Mouse (Mus musculus) kidney, embryonic 14.5 days (tissue): ENCODE data around the gene Nav2. TPM values are rescaled to one million over a fixed set of nuclear protein-coding genes. Genes with fewer than 3 reads are reported as not detected.

ENCODE experiments used
- ATAC-seq: fragments of 200-750 bp; cut with Nextera tagmentation; 2 replicates; pipeline ENCODE4 v1.8.0; 2017; ENCODE audit warnings: moderate number of reproducible peaks, mild to moderate bottlenecking, moderate TSS enrichment, moderate library complexity; ENCODE audit not compliant: low FRiP score, low TSS enrichment
- H3K27ac ChIP-seq: fragments of 300-500 bp; sonication (generic); 2 replicates; pipeline ENCODE4 v1.5.1; 2014; ENCODE audit warnings: low read depth, mild to moderate bottlenecking, low read length, moderate library complexity, mixed read lengths
- H3K27me3 ChIP-seq: fragments of 300-500 bp; sonication (generic); 2 replicates; pipeline ENCODE4 v1.6.1; 2014; ENCODE audit warnings: mild to moderate bottlenecking, low read length; ENCODE audit not compliant: control insufficient read depth, insufficient read depth
- H3K36me3 ChIP-seq: fragments of 300-500 bp; sonication (generic); 2 replicates; pipeline ENCODE4 v1.6.1; 2014; ENCODE audit warnings: low read length, mixed read lengths; ENCODE audit not compliant: control insufficient read depth, insufficient read depth
- H3K4me1 ChIP-seq: fragments of 300-500 bp; sonication (generic); 2 replicates; pipeline ENCODE4 v1.6.1; 2014; ENCODE audit warnings: low read length, mixed read lengths; ENCODE audit not compliant: control insufficient read depth, insufficient read depth
- H3K4me2 ChIP-seq: fragments of 300-500 bp; sonication (generic); replicated peaks from 2 replicates; pipeline ENCODE4 v1.6.1; 2014; ENCODE audit warnings: low read depth, mild to moderate bottlenecking, low read length
- H3K4me3 ChIP-seq: fragments of 300-500 bp; sonication (generic); 2 replicates; pipeline ENCODE4 v1.5.1; 2014; ENCODE audit warnings: mild to moderate bottlenecking, low read length
- H3K9ac ChIP-seq: fragments of 300-500 bp; sonication (generic); 2 replicates; pipeline ENCODE4 v1.6.1; 2014; ENCODE audit warnings: low read depth, mild to moderate bottlenecking, low read length, moderate library complexity
- H3K9me3 ChIP-seq: fragments of 300-500 bp; sonication (generic); 2 replicates; pipeline ENCODE4 v1.6.1; 2016; ENCODE audit warnings: low read length; ENCODE audit not compliant: control insufficient read depth
- WGBS: fragments of 180-500 bp; shearing (Covaris S2); extraction: QIAGEN DNeasy Blood & Tissue Kit; methylation state at CpG from one replicate; pipeline ENCODE4 v1.1.7; 2014; 5-methylcytosine and 5-hydroxymethylcytosine counted together
- polyA plus RNA-seq: library from polyadenylated mRNA; unstranded; fragments of >200 nt; fragmentation: Nextera tagmentation; extraction: Ambion mirVana; gene quantifications from 2 replicates; pipeline ENCODE4 v1.2.1, GENCODE M21; 2014

Nav2 gene
- polyA plus RNA-seq, 1 experiment from 2014 or later: 49.2 TPM

GRCm38 (mm10) chr7:49635074-49635621, 726.6 kb downstream of the Nav2 start:
- H3K4me3 ChIP-seq: 0 out of 2 replicates have a peak overlapping the region, but pooled peaks have one; percentile 0

GRCm38 (mm10) chr7:49635971-49636370, 727.5 kb downstream of the Nav2 start:
- H3K9me3 ChIP-seq: no peaks in the 10 kb centered on the region
- 1% methylated on average over 22 of the region's 22 CpGs for WGBS
- H3K27ac ChIP-seq: no peak overlapping the region
- no peaks in the 10 kb centered on the region for H3K36me3 ChIP-seq
- ATAC-seq: no peak
- H3K4me1 ChIP-seq: peaks cover 5% of the 10 kb centered on the region; the same call in 1 of the 2 replicates
- H3K9ac ChIP-seq: no peak overlapping the region
- H3K4me2 ChIP-seq: no peak overlapping the region
- H3K27me3 ChIP-seq: peaks cover 98% of the 10 kb centered on the region
- no peak overlapping the region for H3K4me3 ChIP-seq

More at GRCm38 (mm10) chr7:49635074-49635621, 726.6 kb downstream of the Nav2 start:
- peaks cover 5% of the 10 kb centered on the region; the same call in 1 of the 2 replicates for H3K4me1 ChIP-seq
- H3K9ac ChIP-seq: no peak overlapping the region
- peaks cover 97% of the 10 kb centered on the region for H3K27me3 ChIP-seq
- no peaks in the 10 kb centered on the region for H3K9me3 ChIP-seq
- under 1% methylated on average over 35 of the region's 35 CpGs for WGBS
- H3K4me2 ChIP-seq: no peak overlapping the region
- ATAC-seq: no peak
- H3K27ac ChIP-seq: no peak overlapping the region
- no peaks in the 10 kb centered on the region for H3K36me3 ChIP-seq

GRCm38 (mm10) chr7:49636491-49637115, 728.1 kb downstream of the Nav2 start, which contains the start of gene Dbx1:
Gene Dbx1 (minus strand): TSS chr7:49636849.
- no peak; the same call in 1 of the 2 replicates for ATAC-seq
- H3K4me2 ChIP-seq: no peak within 1 kb of the TSS

GRCm38 (mm10) chr7:49637281-49637680, 728.8 kb downstream of the Nav2 start:
- ATAC-seq: no peak
- no peak overlapping the region for H3K4me3 ChIP-seq
- H3K27me3 ChIP-seq: peaks cover 96% of the 10 kb centered on the region
- H3K36me3 ChIP-seq: no peaks in the 10 kb centered on the region
- no peak overlapping the region for H3K27ac ChIP-seq
- H3K4me2 ChIP-seq: no peak overlapping the region
- no peaks in the 10 kb centered on the region for H3K9me3 ChIP-seq
- WGBS: 1% methylated on average over 9 of the region's 9 CpGs
- peaks cover 5% of the 10 kb centered on the region; the same call in 1 of the 2 replicates for H3K4me1 ChIP-seq
- no peak overlapping the region for H3K9ac ChIP-seq

More at GRCm38 (mm10) chr7:49636491-49637115, 728.1 kb downstream of the Nav2 start, which contains the start of gene Dbx1:
- WGBS: under 1% methylated on average over 32 of the region's 33 CpGs
- Histone ChIP-seq H3K27ac (no peak within 1 kb of the TSS), H3K36me3 (no peaks in the 10 kb centered on the region), H3K27me3 (peaks cover 96% of the 10 kb centered on the region), H3K4me1 (peaks cover 5% of the 10 kb centered on the region; the same call in 1 of the 2 replicates), H3K9ac (no peak within 1 kb of the TSS), H3K4me3 (no peak within 1 kb of the TSS), H3K9me3 (no peaks in the 10 kb centered on the region)

DNA sequence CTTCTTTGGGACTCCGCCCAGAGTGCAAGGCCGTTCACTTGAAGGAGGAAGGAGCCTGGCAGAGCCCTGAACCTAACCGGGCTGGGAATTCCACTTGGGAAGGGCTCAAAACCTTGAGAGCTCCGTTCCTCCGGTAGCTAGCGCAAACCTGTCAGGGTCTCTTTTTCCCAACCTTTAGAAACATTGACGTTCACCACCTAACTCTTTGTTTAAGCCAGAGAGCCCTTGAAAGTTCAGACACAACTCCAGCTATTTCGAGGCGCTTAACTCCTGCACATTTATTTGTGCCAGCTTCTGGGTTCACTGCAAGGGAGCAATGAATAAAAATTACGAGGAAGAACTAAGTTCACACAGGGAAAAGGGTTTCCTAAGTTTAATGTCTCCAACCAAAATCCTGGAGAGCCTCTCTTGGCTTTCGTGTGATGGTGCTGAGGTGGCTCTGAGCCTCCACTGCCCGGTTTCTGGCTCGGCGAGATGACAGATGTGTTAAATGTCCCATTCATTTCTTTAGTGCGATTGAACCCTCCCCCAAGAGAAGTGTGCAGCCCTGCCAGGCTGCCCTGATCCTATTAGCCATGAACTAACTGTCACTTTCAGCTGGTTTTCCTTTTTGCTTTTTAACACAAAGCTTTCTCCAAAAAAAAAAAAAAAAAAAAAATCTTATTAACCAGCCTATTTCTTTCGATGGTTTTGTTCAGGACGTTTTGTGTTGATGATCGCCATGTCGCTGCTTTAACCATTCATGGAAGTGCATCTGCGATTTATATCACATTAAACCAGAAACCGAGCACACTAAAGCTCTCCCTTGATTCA, 729.5 kb downstream of the Nav2 start:
- H3K4me2 ChIP-seq: no peak overlapping the region
- WGBS: under 1% methylated on average over 21 of the region's 21 CpGs
- H3K4me1 ChIP-seq: peaks cover 5% of the 10 kb centered on the region; the same call in 1 of the 2 replicates
- H3K36me3 ChIP-seq: no peaks in the 10 kb centered on the region
- H3K4me3 ChIP-seq: no peak overlapping the region
- no peak for ATAC-seq
- H3K9ac ChIP-seq: no peak overlapping the region
- H3K27ac ChIP-seq: no peak overlapping the region
- no peaks in the 10 kb centered on the region for H3K9me3 ChIP-seq
- peaks cover 91% of the 10 kb centered on the region for H3K27me3 ChIP-seq

DNA sequence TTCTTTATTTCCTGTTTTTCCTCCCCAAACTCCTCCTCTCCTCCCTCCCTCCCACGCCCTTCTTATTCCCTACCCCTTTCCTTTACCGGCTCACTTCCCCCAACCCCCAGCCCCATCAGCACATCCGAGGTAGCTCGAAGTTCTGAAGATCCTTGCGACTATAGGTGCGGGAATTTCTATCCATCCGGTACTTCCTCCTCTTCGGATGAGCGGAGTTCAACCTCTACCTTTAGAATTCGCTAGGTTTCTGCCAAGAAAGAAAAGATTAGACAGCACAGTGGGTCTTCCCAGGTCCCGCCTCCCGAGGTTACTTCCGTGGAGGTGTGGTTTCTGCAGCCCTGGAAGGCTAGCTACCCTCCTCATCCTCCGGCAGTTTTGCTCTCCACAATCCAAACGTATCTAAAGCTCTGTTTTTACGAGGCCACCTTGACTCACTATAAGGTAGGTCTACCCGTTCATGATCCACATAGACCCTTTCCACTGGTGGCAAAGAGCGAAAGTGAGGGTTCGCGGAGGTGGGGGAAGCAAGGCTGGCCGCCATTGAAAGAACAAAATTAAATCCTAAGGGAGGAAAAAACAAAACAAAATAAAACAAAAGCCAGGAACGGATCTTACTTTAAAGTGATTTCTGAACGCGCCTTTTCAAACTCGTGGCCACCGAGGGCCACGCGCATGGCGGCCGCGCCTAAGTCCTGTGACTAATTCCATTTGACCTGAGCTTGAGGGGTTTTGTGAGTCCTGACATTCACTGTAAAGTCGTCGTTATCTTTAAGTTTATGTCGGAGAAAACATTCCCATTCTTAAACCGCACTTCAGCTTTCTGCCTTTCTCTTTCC, 730.6 kb downstream of the Nav2 start:
- Histone ChIP-seq H3K4me3 (no peak overlapping the region; the same call in 1 of the 2 replicates), H3K36me3 (no peaks in the 10 kb centered on the region), H3K9me3 (no peaks in the 10 kb centered on the region), H3K27ac (no peak overlapping the region), H3K27me3 (peaks cover 80% of the 10 kb centered on the region), H3K9ac (no peak overlapping the region), H3K4me2 (no peak overlapping the region), H3K4me1 (no peaks in the 10 kb centered on the region)
- ATAC-seq: no peak
- WGBS: 1% methylated on average over 35 of the region's 35 CpGs

DNA sequence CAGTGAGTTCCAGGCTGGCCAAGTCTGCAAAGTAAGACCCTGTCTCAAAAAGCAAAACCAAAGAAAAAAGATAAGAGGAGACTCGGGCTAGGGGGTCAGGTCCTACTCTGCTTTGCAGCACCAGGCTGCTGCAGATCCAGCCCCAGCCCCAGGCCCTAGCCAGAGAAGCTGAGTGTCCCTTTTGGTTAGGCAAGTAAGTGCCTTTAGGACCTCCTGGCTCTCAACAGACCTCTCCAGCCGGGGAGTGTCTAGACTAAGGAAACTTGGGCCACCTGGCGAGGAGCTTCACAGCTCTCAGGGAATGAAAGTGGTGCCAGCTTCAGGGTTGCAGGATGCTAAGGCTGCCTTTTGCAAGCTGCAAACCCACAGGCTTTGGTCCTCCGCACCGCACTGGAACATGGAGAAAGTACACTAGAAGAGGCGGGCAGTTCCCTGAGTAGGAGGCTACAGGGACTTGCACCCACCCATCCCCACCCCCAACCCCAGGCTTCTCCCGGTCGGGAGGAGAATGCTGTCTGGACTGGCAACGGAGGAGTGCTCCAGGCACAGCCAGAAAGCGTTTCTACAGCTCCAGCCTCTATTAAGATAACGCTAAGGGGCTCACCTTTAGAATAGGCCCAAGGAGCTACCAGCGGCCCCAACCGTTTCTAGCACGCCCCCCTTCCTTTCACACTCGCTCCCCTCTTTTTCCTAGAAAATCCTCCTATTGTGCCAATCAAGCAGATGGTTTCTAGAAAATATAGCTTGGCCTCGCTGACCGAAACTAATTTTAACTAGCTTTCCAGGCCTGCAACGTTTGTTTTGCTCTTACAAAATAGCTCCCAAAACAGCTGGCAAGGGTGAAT, 731.6 kb downstream of the Nav2 start:
- Histone ChIP-seq H3K9me3 (no peaks in the 10 kb centered on the region), H3K4me2 (no peak overlapping the region), H3K4me3 (no peak overlapping the region), H3K27me3 (peaks cover 71% of the 10 kb centered on the region), H3K36me3 (no peaks in the 10 kb centered on the region), H3K4me1 (no peaks in the 10 kb centered on the region), H3K27ac (no peak overlapping the region), H3K9ac (no peak overlapping the region)
- WGBS: 10% methylated on average over 18 of the region's 18 CpGs
- ATAC-seq: no peak
